Mouse (Mus musculus): Measurements from ENCODE around the gene Polr2i.

GRCm38 (mm10) chr7:30221433-30221832 is 10.3 kb upstream of the Polr2i start:
- TF ChIP-seq POLR2A (IDR thresholded peaks at IDR 0.05; ENCODE audit: insufficient read length, low read depth) (no peak), TCF3 (IDR thresholded peaks at IDR 0.05; ENCODE audit: insufficient read length, low read depth) (no peak), MYOG (IDR thresholded peaks at IDR 0.05; ENCODE audit: control insufficient read depth in 1 of 3, insufficient read depth in 1 of 3, insufficient read length in 2 of 3, low read depth in 2 of 3) (no peak), MAX (IDR thresholded peaks at IDR 0.05; ENCODE audit: low read depth) (no peak), USF1 (IDR thresholded peaks at IDR 0.05; ENCODE audit: low read depth) (no peak), E2F4 (IDR thresholded peaks at IDR 0.05; ENCODE audit: insufficient read depth) (no peak), TCF12 (IDR thresholded peaks at IDR 0.05; ENCODE audit: insufficient read depth, poor library complexity, severe bottlenecking) (no peak), REST (IDR thresholded peaks at IDR 0.05; ENCODE audit: insufficient read depth, insufficient read length) (no peak), POLR2AphosphoS2 (IDR thresholded peaks at IDR 0.05; ENCODE audit: insufficient read length, low read depth) (no peak), MYOD1 (IDR thresholded peaks at IDR 0.05; ENCODE audit: control insufficient read depth in 1 of 3, insufficient read length in 2 of 3, low read depth in 2 of 3) (no peak), CEBPB (IDR thresholded peaks at IDR 0.05; ENCODE audit: insufficient read depth, poor library complexity, severe bottlenecking) (no peak), SRF (IDR thresholded peaks at IDR 0.05; ENCODE audit: control insufficient read depth, insufficient read length, low read depth) (no peak)

All from myocyte (in vitro differentiated cells).